Mouse (Mus musculus) right cerebral cortex, postnatal 36 days (tissue): ENCODE results near the gene D630003M21Rik.

ENCODE experiments used
- DNase-seq, 2 experiments: peaks; one replicate each; pipeline ENCODE4 v3.0.0; 2022; ENCODE audit warnings: low spot score in 2 of 2, mixed read lengths in 1 of 2

The D630003M21Rik gene

DNA sequence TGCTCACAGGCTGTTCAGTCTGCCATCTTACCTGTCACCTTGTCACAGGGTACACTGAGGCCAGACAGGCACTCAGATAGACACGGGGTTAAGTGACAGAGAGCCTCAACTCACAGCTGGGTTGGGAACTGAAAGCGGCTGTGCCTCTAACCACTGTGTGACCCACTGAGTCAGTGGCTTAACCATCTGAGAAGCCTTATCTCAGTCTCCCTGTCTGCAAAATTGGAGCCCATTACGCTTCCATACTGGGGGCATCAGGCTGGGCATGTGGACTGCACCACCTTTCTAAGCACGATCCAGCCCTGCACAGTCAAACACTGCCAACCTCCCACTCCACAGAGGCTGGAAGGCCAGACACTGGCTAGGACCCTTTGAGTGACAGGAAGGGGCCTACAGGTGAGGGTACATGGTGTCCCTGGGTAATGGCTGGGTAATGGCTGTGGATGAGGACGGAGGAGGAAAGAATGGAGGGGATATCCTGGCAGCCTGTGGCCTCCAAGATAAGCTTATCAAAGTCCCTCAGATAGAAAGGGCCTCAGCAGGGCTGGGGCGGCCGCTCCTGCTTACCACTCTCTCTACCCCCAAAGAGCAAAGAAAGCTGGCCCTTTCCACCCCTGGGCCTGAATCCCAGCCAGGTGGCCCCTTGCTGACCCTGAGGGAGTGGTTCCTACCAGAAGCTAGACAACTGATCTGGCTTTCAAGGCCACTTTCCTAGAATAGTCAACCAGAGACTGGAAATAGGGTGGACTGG lies 87.2 kb downstream of the D630003M21Rik start:
- no peak for DNase-seq

DNA sequence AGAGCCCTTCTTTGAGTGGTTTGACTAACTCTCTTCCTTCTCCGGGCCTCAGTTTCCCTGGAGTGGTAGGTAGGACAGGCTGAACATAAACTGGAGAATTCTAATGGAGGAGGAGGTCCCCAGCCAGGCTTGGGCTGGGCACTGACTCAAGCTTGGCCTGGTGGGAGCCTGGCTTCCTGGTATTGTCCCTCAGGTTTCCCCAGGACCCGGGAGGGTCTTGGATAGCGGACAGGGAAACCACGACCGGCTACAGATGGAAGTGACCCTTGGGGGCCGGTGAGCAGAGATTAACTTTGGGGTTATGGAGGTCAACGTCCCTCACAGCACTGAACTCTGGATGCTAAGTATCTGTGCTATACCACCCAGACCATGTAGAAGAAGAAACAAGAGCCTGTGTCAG lies 87.8 kb downstream of the D630003M21Rik start:
- no peak for DNase-seq

DNA sequence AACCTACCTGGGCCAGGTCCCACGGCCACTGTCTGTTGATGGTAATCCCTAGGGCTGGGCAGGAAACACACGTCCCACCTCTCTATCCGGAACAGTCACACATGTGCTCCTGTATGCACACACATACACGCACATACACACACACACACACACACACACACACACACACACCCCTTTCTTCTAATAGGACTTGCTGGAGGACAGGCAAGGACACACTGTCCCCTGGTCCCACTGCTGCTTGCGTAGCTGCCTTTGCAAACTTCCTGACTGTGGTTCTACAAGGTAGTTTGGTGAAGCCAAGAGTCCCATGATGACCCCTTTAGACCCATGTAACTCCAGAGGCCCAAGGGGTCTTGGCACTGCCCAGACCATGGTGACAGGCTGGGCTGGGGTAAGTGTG lies 88.4 kb downstream of the D630003M21Rik start:
- no peak for DNase-seq

DNA sequence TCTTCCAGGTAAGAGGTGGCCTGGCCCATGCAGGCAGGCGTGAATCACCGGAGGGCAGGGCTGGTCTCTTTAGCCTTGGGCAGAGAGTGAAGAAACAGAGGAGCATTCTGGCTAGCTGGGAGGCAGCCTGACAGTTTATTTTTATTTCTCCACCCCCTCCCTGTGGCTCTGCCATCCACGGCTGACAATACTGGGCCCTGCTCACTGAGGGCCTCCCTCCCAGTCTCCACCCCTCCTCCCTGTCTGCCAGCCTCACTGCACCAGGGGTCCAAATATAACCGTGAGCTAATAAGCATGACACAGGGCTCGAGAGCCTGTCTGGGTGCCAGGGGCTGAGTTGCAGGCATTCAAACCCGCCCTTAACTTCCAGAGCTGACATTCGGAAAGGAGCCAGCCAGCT lies 89.4 kb downstream of the D630003M21Rik start:
- DNase-seq = peak; percentile 24 to 30

DNA sequence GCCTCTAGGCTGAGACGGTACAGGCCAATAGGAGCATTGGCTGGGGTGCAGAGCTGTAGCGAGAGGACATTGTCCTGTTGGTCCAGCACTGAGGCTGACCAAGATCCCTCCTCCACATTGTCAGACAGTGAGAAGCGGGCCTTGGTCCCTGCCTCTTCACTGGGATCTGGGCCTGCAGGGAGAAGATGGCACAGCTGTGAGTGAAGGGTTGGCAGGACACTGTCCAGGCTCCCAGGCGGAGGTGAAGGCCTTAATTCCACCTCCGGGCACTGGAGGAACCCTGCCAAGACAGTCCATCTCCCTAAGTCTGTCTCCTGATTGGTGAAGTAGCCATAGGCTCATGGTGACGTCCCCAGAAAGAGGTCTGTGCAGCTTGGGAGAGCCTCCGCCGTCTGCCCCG lies 90.2 kb downstream of the D630003M21Rik start:
- no peak for DNase-seq

DNA sequence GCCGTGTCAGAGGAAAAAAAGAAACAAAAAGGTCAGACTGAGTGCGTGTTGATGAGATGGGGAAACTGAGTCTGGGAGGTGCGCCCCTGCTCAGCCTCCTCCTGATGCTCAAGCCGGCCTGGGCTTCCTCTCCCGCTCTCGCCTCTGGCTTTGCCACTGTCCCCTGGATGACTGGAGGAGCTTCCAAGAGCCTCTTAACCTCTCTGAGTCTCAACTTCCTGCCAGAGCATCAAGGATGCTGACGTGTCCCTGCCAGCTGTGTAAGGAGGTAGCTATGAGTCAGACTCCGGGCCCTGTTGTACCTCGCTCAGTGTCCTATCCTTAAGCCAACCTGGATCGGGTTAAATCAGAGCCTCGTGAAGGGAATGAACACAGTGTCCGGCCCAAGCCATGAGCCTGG lies 91.3 kb downstream of the D630003M21Rik start:
- DNase-seq = no peak

DNA sequence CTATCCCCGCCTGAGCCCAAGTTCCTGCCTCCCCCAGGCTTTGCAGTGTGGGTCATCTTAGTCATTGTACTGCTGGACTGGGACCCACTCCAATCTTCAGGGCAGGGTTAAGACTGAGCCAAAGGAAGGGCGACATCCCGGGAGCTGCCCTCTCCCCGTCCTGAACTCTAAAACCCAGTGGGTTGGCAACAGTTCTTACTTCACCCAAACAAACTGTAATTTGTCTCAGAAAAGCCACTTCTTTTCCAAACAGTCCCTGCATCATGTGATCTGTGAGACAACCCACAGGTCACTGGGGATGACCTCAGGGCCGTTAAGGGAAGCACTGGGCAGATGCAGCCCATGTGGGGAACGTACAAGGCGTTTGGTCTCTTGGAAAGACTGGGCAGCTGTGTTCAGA lies 92.8 kb downstream of the D630003M21Rik start:
- no peak for DNase-seq

DNA sequence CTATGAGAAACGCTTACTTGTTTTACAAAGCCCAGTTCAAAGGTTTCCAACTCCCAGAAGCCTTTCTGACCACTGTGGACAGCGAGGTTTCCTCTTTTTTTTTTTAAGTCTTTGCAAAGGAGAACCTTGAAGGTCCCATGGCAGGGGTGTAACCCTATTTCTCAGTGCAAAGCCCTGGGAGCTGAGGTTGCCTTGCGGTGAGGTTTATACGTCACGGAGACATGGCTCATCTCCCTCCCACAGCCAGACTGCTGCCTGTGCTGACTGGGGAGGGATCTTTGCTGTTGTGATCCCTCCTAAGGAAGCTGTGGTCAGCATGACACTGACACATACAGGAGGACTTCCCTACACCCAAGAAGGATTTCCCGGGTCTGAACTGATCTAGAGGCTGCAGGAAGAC lies 96.0 kb downstream of the D630003M21Rik start:
- no peak for DNase-seq
